Mouse (Mus musculus) liver, embryonic 14.5 days (tissue): ENCODE results near the gene Tmem81. TPM values are rescaled to one million over a fixed set of nuclear protein-coding genes. Genes with fewer than 3 reads are reported as not detected.
"Not testable (repeated sequence)": the region's sequence is repeated elsewhere in the genome, so short reads cannot be mapped to it uniquely, and the experiment has no call there.

Experiments
- ATAC-seq: fragments of 200-750 bp; cut with Nextera tagmentation; 2 replicates; pipeline ENCODE4 v1.8.0; 2017; ENCODE audit warnings: moderate number of reproducible peaks, mild to moderate bottlenecking, moderate library complexity; ENCODE audit not compliant: insufficient read depth
- DNase-seq, 3 experiments: peaks; one replicate each; pipeline ENCODE4 v3.0.0-alpha.2; 2012 to 2013; ENCODE audit warnings: low read depth in 3 of 3, low spot score in 3 of 3
- H3K27ac ChIP-seq: fragments of 300-500 bp; sonication (generic); 2 replicates; pipeline ENCODE4 v1.5.1; 2014; ENCODE audit warnings: moderate library complexity, mild to moderate bottlenecking, control low read depth, inconsistent platforms
- H3K27me3 ChIP-seq: fragments of 300-500 bp; sonication (generic); 2 replicates; pipeline ENCODE4 v1.6.1; 2014; ENCODE audit warnings: mild to moderate bottlenecking, low read length, moderate library complexity; ENCODE audit not compliant: control insufficient read depth, insufficient read depth
- H3K36me3 ChIP-seq: fragments of 300-500 bp; sonication (generic); replicated peaks from 2 replicates; pipeline ENCODE4 v1.6.1; 2014; ENCODE audit warnings: low read depth; ENCODE audit not compliant: control insufficient read depth, insufficient read depth
- H3K4me1 ChIP-seq, 2 experiments: fragments of 200-500 bp in 1 of 2; fragments of 300-500 bp in 1 of 2; sonication (generic) in 1 of 2; replicated peaks; 2 replicates each; pipeline ENCODE4 v1.6.1; 2012 to 2014; ENCODE audit warnings: antibody characterized with exemption in 1 of 2, inconsistent platforms in 1 of 2, low read length in 1 of 2; ENCODE audit not compliant: control insufficient read depth in 2 of 2, insufficient read depth in 2 of 2
- H3K4me2 ChIP-seq: fragments of 300-500 bp; sonication (generic); 2 replicates; pipeline ENCODE4 v1.6.1; 2014; ENCODE audit warnings: low read depth, mild to moderate bottlenecking, control low read depth, moderate library complexity
- H3K4me3 ChIP-seq, 2 experiments: fragments of 200-500 bp in 1 of 2; fragments of 300-500 bp in 1 of 2; sonication (generic) in 1 of 2; 2 replicates each; pipeline ENCODE4 v1.5.1; 2012 to 2014; ENCODE audit warnings: low read depth in 2 of 2, low read length in 2 of 2, mild to moderate bottlenecking in 2 of 2, control low read depth in 1 of 2, inconsistent platforms in 1 of 2, moderate library complexity in 1 of 2; ENCODE audit not compliant: insufficient read depth in 1 of 2
- H3K9ac ChIP-seq: fragments of 300-500 bp; sonication (generic); replicated peaks from 2 replicates; pipeline ENCODE4 v1.6.1; 2014; ENCODE audit warnings: mild to moderate bottlenecking, control low read depth, moderate library complexity
- H3K9me3 ChIP-seq: fragments of 300-500 bp; sonication (generic); 2 replicates; pipeline ENCODE4 v1.6.1; 2016; ENCODE audit warnings: low read length, mixed read lengths; ENCODE audit not compliant: control insufficient read depth
- CTCF ChIP-seq: IDR thresholded peaks from 2 replicates; pipeline ENCODE4 v1.5.1; 2016; ENCODE audit warnings: antibody characterized with exemption, low read depth, control low read depth
- EP300 ChIP-seq: IDR thresholded peaks from 2 replicates; pipeline ENCODE4 v1.6.1; 2016; ENCODE audit warnings: antibody characterized with exemption, low read depth
- WGBS: fragments of 180-500 bp; shearing (Covaris S2); extraction: QIAGEN DNeasy Blood & Tissue Kit; methylation state at CpG from one replicate; pipeline ENCODE4 v1.1.7; 2014; ENCODE audit not compliant: insufficient replicate concordance; 5-methylcytosine and 5-hydroxymethylcytosine counted together
- polyA plus RNA-seq, 2 experiments: library from polyadenylated mRNA; depleted of rRNA in 1 of 2; stranded (reverse) in 1 of 2; unstranded in 1 of 2; fragments of >200 nt; fragmentation: Nextera tagmentation in 1 of 2; extraction: Ambion mirVana in 1 of 2; gene quantifications; 2 replicates each; pipeline versions ENCODE4 v1.2.1 to v1.2.3; 2012 to 2014

Gene Tmem81
- polyA plus RNA-seq (2012; rRNA removed) (1.1 and 1.3 TPM in 2 replicates), polyA plus RNA-seq (2014; fragmentation: Nextera tagmentation; extraction: Ambion mirVana) (0.66 and 0.88 TPM in 2 replicates)

GRCm38 (mm10) chr1:132506058-132506457 is at the start of gene Tmem81:
Gene Tmem81 (plus strand): TSS chr1:132506230.
- 87% methylated on average over 7 of the region's 7 CpGs for WGBS
- no peak within 1 kb of the TSS for H3K27ac ChIP-seq
- H3K4me1 ChIP-seq: no peaks in the 10 kb centered on the region
- H3K4me3 ChIP-seq: no peak within 1 kb of the TSS
- H3K9me3 ChIP-seq: no peaks in the 10 kb centered on the region
- no peak within 1 kb of the TSS for H3K9ac ChIP-seq
- peaks cover 43% of the 10 kb centered on the region for H3K36me3 ChIP-seq
- TF ChIP-seq EP300: no peak
- TF ChIP-seq CTCF: no peak
- ATAC-seq: no peak
- no peak for DNase-seq
- no peak within 1 kb of the TSS for H3K4me2 ChIP-seq
- H3K27me3 ChIP-seq: no peaks in the 10 kb centered on the region

GRCm38 (mm10) chr1:132464651-132465050 is 41.4 kb upstream of the Tmem81 start:
- no peak for ATAC-seq
- Histone ChIP-seq H3K27me3 (no peaks in the 10 kb centered on the region), H3K4me3 (no peak overlapping the region), H3K36me3 (peaks cover 6% of the 10 kb centered on the region), H3K4me1 (no peaks in the 10 kb centered on the region), H3K9ac (no peak overlapping the region), H3K27ac (no peak overlapping the region), H3K9me3 (no peaks in the 10 kb centered on the region), H3K4me2 (no peak overlapping the region)
- DNase-seq: no peak
- no peak for TF ChIP-seq CTCF
- TF ChIP-seq EP300: no peak
- 77% methylated on average over 5 of the region's 5 CpGs for WGBS

GRCm38 (mm10) chr1:132468926-132469325 is 37.1 kb upstream of the Tmem81 start:
- DNase-seq (no peak), ATAC-seq (no peak)

GRCm38 (mm10) chr1:132469519-132469918 is 36.5 kb upstream of the Tmem81 start:
- Histone ChIP-seq H3K27me3 (no peaks in the 10 kb centered on the region), H3K4me1 (0 out of 4 replicates have a peak, but pooled peaks cover 0 to 2% of the 10 kb centered on the region in 2 experiments), H3K9ac (no peak overlapping the region), H3K36me3 (no peaks in the 10 kb centered on the region), H3K27ac (no peak overlapping the region), H3K9me3 (no peaks in the 10 kb centered on the region), H3K4me2 (no peak overlapping the region), H3K4me3 (no peak overlapping the region)
- WGBS: 82% methylated on average over 7 of the region's 7 CpGs
- TF ChIP-seq CTCF (peak; percentile 25), EP300 (no peak)
- ATAC-seq (no peak), DNase-seq (no peak)

More at GRCm38 (mm10) chr1:132468926-132469325, 37.1 kb upstream of the Tmem81 start:
- Histone ChIP-seq H3K27ac (no peak overlapping the region), H3K36me3 (no peaks in the 10 kb centered on the region), H3K4me2 (no peak overlapping the region), H3K4me3 (no peak overlapping the region), H3K9ac (no peak overlapping the region), H3K4me1 (0 out of 4 replicates have a peak, but pooled peaks cover 0 to 2% of the 10 kb centered on the region in 2 experiments), H3K27me3 (no peaks in the 10 kb centered on the region), H3K9me3 (no peaks in the 10 kb centered on the region)
- no peak for TF ChIP-seq CTCF
- TF ChIP-seq EP300: no peak

- not testable (repeated sequence) for H3K4me1 ChIP-seq, H3K27ac ChIP-seq, H3K36me3 ChIP-seq, H3K9ac ChIP-seq, H3K4me2 ChIP-seq, ATAC-seq, H3K9me3 ChIP-seq, H3K27me3 ChIP-seq, DNase-seq, H3K4me3 ChIP-seq
- 71% methylated on average over 1 of the region's 1 CpGs for WGBS
Observed at GRCm38 (mm10) chr1:132470031-132470430, 36.0 kb upstream of the Tmem81 start.
